Mouse (Mus musculus): ENCODE data around the gene Med24. TPM values are rescaled to one million over a fixed set of nuclear protein-coding genes. Genes with fewer than 3 reads are reported as not detected.

Med24 gene
- total RNA-seq, 2 experiments from 2014 or later = 93.8 to 103 TPM

Other genes starting within 250 kb of the Med24 start
- gene Ikzf3, start 183.4 kb downstream of the Med24 start, total RNA-seq (2021) = not detected
- gene Zpbp2, start 178.3 kb downstream of the Med24 start, total RNA-seq (2021) = not detected
- 10 to 100 TPM; 53.6 to 56.9 TPM for gene Ormdl3, start 142.1 kb downstream of the Med24 start, total RNA-seq (2021)
- not detected for gene Lrrc3c, start 131.1 kb downstream of the Med24 start, total RNA-seq (2021)
- gene Gm12355, start 103.8 kb downstream of the Med24 start, total RNA-seq (2021) = 10 to 100 TPM; 14.1 to 17.2 TPM
- under 1 TPM in 1 of 2 experiments, not detected in 1; 0.50 TPM for gene Gsdma3, start 103.1 kb downstream of the Med24 start, total RNA-seq (2021)
- gene Gsdma2, start 82.7 kb downstream of the Med24 start, total RNA-seq (2021) = not detected
- gene Gsdma, start 65.1 kb downstream of the Med24 start, total RNA-seq (2021) = not detected
- gene Psmd3, start 46.9 kb downstream of the Med24 start, total RNA-seq (2021) = 100 to 1,000 TPM; 127 to 130 TPM
- gene Csf3, start 28.2 kb downstream of the Med24 start, total RNA-seq (2021) = not detected
- 1,000 to 10,000 TPM; 1,331 to 1,411 TPM for gene Thra, start 11.2 kb upstream of the Med24 start, total RNA-seq (2021)
- gene Nr1d1, start 45.9 kb upstream of the Med24 start, total RNA-seq (2021) = 10 to 100 TPM; 39.1 to 41.5 TPM
- gene Msl1, start 66.1 kb upstream of the Med24 start, total RNA-seq (2021) = 100 to 1,000 TPM; 147 to 157 TPM
- 10 to 100 TPM; 65.8 to 66.3 TPM for gene Casc3, start 75.5 kb upstream of the Med24 start, total RNA-seq (2021)
- 100 to 1,000 TPM; 148 to 154 TPM for gene Rapgefl1, start 107.3 kb upstream of the Med24 start, total RNA-seq (2021)
- 10 to 100 TPM; 29.7 to 30.9 TPM for gene Wipf2, start 134.2 kb upstream of the Med24 start, total RNA-seq (2021)
- 1 to 10 TPM; 1.1 to 2.2 TPM for gene Cdc6, start 178.4 kb upstream of the Med24 start, total RNA-seq (2021)
- 10 to 100 TPM; 21.7 to 24.0 TPM for gene Rara, start 198.4 kb upstream of the Med24 start, total RNA-seq (2021)

Data from layer of hippocampus, postnatal 10 days (tissue).